Mouse (Mus musculus) layer of hippocampus, adult 2 months (tissue): ENCODE results near the gene Sdc3. TPM values are rescaled to one million over a fixed set of nuclear protein-coding genes. Genes with fewer than 3 reads are reported as not detected.

Source experiments
- DNase-seq, 2 experiments: peaks; one replicate each; pipeline ENCODE4 v3.0.0; 2022; ENCODE audit warnings: low spot score in 2 of 2
- H3K27ac ChIP-seq: fragments of 200-600 bp; 2 replicates; pipeline ENCODE4 v1.8.1; 2022
- H3K4me3 ChIP-seq: fragments of 200-600 bp; 2 replicates; pipeline ENCODE4 v1.8.1; 2022; ENCODE audit warnings: mild to moderate bottlenecking
- CTCF ChIP-seq: fragments of 200-600 bp; conservative IDR thresholded peaks from 2 replicates; pipeline ENCODE4 v1.8.1; 2022; ENCODE audit warnings: antibody characterized with exemption, mild to moderate bottlenecking, moderate library complexity
- long read RNA-seq, 2 experiments: library from polyadenylated mRNA; stranded (forward); transcript quantifications; one replicate each; pipeline ENCODE4 v2.0.0; 2021; ENCODE audit warnings: borderline mapping rate in 2 of 2
- total RNA-seq, 2 experiments: library from RNA; stranded (reverse); gene quantifications; 2 replicates each; pipeline ENCODE4 v1.2.3; 2021

The Sdc3 gene
- total RNA-seq = 100 to 1,000 TPM; 130 to 140 TPM
- long read RNA-seq, experiment 1, full-length matches to known transcripts = 77 of 123 reads
- long read RNA-seq, experiment 1, partial matches to known transcripts = 45 of 123 reads
- long read RNA-seq, experiment 1, other reads (novel, unspliced or antisense) = 1 of 123 reads
- long read RNA-seq, experiment 2, full-length matches to known transcripts = 93 of 160 reads
- long read RNA-seq, experiment 2, partial matches to known transcripts = 6 of 160 reads
- long read RNA-seq, experiment 2, other reads (novel, unspliced or antisense) = 61 of 160 reads

DNA sequence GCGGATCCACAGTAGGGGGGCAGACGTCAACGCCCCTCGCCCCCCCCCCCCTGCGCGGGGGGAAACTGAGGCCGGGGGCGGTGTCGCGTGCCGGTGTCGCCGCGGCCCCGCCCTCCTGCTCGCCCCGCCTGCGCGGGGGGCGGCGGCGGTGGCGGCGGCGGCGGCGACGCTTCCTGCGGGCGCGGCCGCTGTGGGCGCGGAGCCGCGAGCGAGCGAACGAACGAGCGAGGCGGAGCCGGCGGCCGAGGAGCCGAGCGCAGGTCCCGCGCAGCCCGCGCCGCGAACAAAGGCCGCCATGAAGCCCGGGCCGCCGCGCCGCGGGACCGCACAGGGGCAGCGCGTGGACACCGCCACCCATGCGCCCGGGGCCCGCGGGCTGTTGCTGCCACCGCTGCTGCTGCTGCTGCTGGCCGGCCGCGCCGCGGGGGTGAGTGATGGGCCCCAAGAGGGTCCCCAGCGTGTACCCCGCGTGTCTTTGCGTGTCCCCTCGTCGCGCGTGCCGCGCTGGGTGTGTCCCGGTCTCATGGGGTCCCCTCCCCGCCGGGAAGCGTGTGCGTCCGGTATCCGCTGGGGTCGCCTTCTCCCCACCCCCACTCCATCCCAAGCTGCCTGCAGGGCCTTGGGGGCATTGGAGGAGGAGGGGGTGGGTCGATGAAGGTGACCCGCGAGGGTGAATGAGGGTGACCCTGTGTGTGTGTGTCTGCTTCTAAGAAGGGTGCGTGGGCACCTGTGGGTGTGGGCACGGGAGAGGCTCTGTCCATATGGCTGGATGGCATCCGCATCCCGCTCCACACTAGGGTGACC, at the start of gene Sdc3:
Sdc3 (plus strand) TSS at position 162 of the 804 bp plus-strand sequence.
- no peak for TF ChIP-seq CTCF
- DNase-seq = peak in 1 of 2 experiments; percentile 34
- peak within 1 kb of the TSS; percentile 90 for H3K4me3 ChIP-seq
- H3K27ac ChIP-seq = peak within 1 kb of the TSS; percentile 95

DNA sequence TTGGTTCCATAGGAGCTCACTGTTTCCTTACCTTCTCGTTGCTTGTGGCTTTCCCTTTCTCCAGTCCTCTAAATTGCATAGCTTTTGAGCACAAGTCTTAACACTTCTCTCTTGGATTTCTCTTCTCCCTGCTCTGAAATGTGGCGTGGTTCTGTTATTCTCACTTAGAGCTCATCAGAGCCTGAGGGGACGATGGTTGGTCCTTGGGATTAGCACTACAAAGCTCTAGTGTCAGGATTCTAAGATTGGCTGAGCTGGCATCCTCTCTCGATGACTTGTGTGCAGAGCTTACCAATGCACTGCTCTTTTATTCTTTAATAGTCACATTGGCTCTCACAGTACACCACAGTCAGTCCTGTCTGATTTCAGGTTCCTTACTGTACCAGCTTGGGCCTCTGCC, 48.3 kb upstream of the Sdc3 start:
- H3K27ac ChIP-seq = peak overlapping the region; percentile 80
- H3K4me3 ChIP-seq = no peak overlapping the region
- TF ChIP-seq CTCF = no peak
- no peak for DNase-seq

DNA sequence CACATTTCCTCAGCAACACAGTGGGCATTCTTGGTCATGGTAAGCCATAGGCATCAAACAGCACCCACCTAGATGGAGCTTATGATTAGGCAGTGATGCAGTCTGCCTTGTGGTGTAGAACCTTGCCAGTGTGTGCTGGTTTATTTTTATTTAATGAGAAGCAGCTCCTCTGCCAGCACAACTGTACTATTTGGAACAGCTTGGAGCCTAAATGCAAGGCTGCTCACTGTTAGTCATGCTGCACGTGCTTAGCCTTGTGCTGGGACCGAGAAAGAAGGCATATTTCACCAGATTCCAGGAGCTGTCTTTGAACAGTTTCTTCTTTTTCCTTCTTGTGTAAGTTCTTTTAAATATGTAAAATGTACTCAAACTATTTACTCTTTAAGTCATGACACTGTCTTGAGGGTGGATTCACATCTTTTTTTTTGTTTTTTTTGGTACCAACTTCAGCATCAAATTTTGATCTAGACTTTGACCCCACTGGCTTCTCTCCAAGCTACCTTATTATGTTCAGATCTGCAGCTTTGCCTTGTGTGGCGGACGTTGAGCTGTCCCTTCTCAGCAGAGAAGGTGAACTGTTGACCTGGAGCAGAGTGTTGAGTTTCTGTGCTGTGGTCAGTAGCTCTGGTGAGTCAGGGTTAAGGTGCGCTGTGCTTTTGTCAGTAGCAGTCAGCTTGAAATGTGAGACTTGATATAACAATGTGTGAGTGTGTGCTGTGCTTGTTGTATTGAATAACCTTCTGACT, 46.6 kb upstream of the Sdc3 start:
- DNase-seq = peak; percentile 64 to 90
- Histone ChIP-seq H3K4me3 (no peak overlapping the region), H3K27ac (peak overlapping the region; percentile 80)
- no peak for TF ChIP-seq CTCF

DNA sequence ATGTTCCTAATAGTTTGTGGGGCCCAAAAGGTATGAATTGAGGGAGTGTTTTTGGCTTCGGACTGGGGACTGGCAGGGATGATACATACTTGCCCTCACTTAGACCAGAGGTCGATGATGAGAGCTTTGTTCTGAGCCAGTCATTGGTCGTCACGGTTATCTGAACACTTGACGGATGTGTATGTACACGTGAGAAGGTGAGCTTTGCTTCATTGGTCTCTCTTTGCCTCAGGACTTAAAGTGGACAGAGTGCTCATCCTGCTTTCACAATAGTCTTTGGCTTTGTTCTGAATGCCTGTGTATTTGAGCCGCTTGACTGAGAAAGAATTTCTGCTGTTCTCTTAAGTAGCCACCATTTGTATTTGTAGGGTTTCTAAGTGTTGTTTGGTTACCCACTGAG, 42.8 kb upstream of the Sdc3 start:
- Histone ChIP-seq H3K4me3 (no peak overlapping the region), H3K27ac (no peak overlapping the region)
- DNase-seq = no peak
- TF ChIP-seq CTCF = no peak

DNA sequence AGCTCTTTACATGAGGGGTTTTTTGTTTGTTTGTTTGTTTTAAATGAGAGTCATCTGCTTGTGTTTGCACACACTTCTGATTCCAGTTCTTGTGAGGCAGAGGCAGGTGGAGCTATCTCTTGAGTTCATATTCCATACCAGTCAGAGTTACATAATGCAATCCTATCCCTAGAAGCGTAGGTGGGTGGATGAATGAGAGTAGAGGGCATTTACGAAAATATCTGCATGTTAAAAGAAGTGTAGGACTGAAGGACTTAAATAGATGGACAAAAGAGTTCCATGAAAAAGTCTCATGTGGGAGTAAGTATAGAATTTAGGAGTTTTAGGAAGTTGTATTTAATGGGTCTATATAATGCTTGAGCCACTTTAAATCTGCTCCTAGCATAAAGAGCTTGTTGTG, 40.4 kb upstream of the Sdc3 start:
- DNase-seq = no peak
- H3K4me3 ChIP-seq = no peak overlapping the region
- no peak for TF ChIP-seq CTCF
- H3K27ac ChIP-seq = peak overlapping the region; percentile 32; the same call in 1 of the 2 replicates

DNA sequence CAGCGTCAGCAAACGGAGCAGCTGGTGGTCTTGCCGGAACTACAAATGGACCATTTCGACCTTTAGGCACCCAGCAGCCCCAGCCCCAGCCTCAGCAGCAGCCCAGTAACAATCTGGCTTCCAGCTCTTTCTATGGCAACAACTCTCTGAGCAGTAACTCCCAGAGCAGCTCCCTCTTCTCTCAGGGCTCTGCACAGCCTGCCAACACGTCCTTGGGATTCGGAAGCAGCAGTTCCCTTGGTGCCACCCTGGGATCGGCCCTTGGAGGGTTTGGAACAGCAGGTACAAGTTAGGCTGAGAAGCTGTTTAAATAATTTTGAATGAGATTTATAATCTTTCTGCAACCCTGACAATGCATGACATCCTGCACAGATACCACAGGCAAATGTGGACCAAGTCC, 39.7 kb upstream of the Sdc3 start:
- TF ChIP-seq CTCF = no peak
- no peak for DNase-seq
- Histone ChIP-seq H3K27ac (peak overlapping the region; percentile 32; the same call in 1 of the 2 replicates), H3K4me3 (no peak overlapping the region)

DNA sequence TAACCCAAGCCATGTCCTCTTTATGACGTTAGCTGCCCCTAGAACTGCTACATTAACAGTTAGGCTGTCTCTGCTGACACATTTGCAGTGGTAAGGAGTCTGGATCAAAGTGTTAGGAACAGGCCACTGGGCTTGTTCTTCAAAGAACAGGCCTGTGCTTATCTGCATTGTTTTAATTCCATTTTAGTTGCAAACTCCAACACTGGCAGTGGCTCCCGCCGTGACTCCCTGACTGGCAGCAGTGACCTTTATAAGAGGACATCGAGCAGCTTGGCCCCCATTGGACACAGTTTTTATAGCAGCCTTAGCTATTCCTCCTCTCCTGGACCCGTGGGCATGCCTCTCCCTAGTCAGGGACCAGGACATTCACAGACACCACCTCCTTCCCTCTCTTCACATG, 38.6 kb upstream of the Sdc3 start:
- no peak for DNase-seq
- Histone ChIP-seq H3K27ac (peak overlapping the region; percentile 23; the same call in 1 of the 2 replicates), H3K4me3 (no peak overlapping the region)
- no peak for TF ChIP-seq CTCF

DNA sequence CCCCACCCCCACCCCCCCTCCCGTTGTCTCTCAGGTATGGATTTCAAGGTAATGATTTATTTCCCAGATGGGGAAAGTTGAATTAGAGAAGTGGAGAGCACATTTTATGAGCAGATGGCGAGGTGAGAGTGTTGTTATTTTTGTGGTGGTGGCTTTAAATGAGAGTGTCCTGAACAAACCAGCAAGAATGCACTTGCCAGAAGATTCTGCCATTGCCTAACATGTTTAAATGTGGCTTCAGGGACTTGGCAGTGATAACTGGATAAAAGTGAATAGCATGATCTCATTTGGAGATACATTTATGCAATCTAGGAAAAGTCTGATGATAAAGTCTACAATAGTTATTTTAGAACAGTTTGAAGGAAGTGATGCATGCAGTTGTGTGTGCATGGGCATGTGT, 37.6 kb upstream of the Sdc3 start:
- 0 out of 2 replicates have a peak overlapping the region, but pooled peaks have one; percentile 4 for H3K27ac ChIP-seq
- TF ChIP-seq CTCF = no peak
- no peak for DNase-seq
- no peak overlapping the region for H3K4me3 ChIP-seq

DNA sequence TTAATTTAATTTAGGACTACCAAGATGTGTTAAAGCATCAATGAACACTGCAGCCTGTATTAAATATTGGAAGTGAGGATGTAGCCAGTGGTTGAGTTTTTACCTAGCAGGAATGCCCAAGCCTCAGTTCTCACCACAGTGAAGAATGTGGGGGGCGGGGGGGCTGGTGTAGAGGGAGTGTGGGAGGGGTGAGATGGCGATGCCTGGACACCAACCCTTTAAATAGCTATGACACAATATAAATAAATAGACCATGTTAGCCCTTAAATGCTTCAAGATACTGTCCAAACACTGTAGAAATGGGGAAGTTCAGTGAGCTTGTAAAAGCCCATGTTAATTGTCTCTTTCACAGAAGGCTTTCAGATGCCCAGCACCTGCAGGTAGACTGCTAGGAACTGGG, 32.5 kb upstream of the Sdc3 start:
- Histone ChIP-seq H3K4me3 (no peak overlapping the region), H3K27ac (no peak overlapping the region)
- DNase-seq = no peak
- TF ChIP-seq CTCF = no peak

DNA sequence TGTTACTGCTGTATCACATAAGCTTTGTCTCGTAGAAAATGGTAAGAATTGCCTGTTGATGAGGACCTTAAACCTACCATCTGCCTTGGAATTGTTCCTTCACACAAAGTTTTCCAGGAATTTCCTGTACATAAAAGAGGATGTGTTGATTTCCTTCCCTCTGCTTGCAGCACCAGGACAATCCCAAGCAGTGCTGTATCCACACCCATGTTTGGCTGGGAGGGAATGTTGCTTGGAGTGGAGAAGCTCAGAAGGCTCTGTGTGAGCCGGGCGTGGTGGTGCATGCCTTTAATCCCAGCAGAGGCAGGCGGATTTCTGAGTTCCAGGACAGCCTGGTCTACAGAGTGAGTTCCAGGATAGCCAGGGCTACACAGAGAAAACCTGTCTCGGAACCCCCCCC, 30.5 kb upstream of the Sdc3 start:
- no peak for DNase-seq
- Histone ChIP-seq H3K4me3 (no peak overlapping the region), H3K27ac (no peak overlapping the region)
- no peak for TF ChIP-seq CTCF

DNA sequence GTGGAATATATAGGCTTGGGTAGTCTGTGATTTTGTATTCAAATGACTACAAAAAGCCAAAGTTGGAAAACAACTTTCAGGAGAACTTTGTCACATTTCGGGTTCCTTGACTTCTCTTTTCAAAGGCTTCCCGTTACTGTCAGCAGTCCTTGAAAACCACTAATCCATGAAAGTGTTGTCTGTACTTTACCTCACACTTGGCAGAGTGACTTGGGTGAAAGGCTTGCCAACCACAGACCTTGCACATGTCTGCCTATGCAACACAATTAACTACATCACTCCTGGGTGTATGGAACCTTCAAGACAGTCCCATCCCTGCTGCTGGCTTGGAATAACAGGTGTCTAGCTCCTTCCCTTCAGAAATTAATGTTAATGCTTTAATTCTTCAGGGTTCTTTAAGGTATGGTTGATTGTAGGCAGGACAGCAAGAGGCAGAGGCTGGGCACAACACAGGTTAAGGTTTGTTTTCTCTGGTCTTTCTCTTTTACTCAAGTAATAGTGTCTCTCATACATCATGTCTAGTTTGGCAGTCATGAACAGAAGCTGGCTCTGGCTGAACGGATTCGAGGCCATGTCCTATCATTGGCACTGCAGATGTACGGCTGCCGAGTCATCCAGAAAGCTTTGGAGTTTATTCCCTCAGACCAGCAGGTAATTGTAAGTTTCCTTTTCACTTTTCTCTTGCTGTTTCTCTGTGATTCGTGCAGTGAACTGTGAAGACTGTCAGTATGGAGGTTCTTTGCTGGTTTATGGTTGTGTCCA, 26.8 kb upstream of the Sdc3 start:
- Histone ChIP-seq H3K4me3 (no peak overlapping the region), H3K27ac (0 out of 2 replicates have a peak overlapping the region, but pooled peaks have one; percentile 32)
- no peak for DNase-seq
- TF ChIP-seq CTCF = no peak

DNA sequence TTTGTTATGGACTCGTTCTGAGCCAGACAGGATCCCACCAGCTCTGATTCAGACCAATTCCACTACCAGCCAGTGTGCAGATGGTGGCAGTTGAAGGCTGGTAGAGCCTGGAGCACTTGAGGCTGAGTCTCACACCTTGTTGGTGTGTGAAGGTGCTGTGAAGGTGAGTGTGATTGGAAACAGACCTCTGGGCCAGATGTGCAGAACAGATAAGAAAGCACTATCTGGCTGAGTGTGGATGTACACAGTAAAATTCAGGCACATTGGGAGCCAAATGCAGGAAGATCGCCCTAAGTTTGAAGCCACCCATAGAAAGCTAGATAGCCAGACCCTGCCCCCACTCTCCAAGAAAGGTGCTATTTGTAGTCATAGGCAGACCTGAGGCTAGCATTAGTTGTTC, 25.9 kb upstream of the Sdc3 start:
- TF ChIP-seq CTCF = no peak
- H3K4me3 ChIP-seq = no peak overlapping the region
- no peak overlapping the region for H3K27ac ChIP-seq
- no peak for DNase-seq

DNA sequence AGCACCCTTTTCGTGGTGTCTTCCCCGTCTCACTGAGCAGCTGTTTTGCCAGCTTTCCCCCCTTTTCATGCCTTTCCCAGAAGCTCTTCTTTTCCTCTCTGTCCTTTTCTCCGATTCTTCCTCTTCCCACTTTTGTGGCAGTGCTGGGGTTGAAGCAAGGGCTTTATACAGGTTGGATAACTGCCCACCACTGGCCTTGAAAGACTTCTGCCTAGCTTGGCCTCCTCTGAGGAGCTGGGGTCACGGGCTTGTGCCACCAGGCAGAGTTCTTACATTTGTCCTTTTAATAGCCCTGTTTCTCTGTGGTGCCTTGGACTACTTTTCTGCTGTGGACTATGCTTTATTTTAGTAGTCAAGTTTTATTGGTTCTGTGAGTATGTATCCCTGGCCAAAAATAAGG, 25.4 kb upstream of the Sdc3 start:
- Histone ChIP-seq H3K4me3 (no peak overlapping the region), H3K27ac (no peak overlapping the region)
- no peak for TF ChIP-seq CTCF
- DNase-seq = no peak
